Mouse (Mus musculus): ENCODE measurements at regions not wholly inside any gene's neighbourhood (a gene's known extent, or its start where the extent isn't known, plus 50 kb on each side); places are given as distances from the start of the nearest gene placed in this dataset.

GRCm38 (mm10) chr5:43048196-43049050 is 184.5 kb upstream of the Cpeb2 start:
- DNase-seq (ENCODE audit: low spot score): no peak

DNA sequence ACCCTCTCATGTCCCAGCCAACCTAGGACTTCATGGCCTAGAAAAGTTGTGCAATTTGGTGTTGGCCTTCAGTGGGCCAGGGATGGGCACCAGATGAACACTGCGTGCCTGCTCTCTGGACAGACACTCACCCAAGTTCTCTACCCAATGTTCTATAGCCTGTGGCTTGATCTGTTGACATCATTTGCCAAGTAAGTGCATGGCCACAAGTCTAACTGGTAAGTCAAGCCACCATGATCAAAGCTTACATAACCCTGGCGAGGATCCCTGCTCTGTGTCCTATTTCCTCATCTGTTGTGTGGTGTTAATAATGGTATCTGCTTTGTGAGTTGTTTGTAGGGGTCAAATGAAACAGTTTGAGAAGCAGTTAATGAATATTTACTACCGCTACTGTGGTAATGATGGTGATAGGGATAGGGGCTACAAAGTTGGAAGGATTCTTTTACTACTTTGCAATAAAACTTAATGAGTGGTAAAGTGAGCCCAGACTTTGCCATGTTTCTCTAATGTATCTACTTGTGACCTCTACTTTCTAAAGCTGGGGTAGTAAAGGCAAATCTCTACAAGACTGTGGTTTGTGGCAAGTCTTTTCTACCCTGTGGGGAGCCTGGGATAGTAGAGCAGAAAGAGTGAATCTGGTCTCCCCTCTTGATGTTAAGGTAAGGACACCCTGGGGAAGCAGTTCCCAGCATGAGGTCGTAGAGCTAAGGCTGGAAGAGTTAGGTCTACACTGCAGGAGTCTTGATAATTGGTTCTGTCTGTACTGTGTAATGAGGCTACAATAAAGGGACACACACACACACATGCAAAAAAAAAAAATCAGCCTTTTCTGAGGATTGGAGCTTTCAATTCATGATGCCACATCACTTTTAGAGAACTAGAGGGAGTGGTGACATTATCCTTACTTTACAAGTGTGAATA is 183.3 kb upstream of the Cpeb2 start:
- no peak for DNase-seq (ENCODE audit: low spot score)

DNA sequence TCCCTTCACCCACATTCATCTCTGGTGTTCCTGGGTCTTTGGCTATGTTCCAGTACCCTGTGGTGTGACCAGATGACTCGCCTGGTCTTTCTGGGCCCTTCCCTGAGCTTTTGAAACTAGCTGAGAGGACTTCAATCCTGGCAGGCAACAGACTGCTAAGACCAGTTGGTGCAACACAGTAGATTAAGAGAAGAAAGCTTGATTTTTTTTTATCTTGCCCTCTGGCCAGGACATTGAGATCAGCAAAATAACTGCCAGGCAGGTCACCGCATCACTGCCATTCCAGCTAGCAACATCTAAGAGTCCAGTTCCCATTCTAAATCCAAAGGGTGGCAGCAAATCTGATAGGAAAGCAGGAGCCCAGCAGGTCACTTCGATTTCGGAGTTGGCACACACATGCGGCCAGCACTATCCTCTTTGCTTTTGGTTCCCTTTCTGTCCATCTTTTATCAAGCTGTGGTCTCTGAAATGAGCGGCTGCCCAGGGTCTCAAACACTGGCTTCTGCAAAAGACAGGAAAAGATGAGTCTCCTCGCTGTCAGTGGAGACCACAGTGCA is 181.9 kb upstream of the Cpeb2 start:
- DNase-seq (ENCODE audit: low spot score): no peak

- no peak for DNase-seq (ENCODE audit: low spot score)
These were observed 180.3 kb upstream of the Cpeb2 start for GRCm38 (mm10) chr5:43052668-43053067.

- DNase-seq (ENCODE audit: low spot score): no peak
These were observed 178.4 kb upstream of the Cpeb2 start for GRCm38 (mm10) chr5:43054586-43054985.

DNA sequence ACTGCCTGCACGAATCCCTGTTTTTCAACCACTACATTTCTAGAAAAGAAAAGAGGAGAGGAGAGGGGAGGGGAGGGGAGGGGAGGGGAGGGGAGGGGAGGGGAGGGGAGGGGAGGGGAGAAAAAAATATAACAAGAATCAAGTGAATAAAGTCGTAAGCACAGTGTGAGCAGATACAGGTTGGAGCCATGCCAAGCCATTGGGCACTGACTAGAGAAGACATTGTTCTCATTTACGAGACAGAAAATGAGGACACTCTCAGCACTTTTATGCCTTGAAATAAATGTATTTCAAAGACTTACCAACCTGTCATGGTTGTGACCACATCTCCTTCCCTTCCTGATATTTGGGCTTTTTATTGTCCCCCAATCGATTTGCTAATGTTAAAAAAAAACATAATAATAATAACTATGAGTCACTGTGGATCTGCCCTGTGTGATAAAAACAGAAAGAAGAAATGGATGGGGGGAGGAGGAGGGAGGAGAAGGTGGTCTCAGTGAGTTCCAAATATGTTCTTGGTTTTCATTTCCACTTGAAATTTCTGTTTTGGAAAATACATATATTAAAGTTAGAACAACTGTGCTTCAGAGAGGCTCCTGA is 177.8 kb upstream of the Cpeb2 start:
- DNase-seq (ENCODE audit: low spot score): peak; percentile 54

DNA sequence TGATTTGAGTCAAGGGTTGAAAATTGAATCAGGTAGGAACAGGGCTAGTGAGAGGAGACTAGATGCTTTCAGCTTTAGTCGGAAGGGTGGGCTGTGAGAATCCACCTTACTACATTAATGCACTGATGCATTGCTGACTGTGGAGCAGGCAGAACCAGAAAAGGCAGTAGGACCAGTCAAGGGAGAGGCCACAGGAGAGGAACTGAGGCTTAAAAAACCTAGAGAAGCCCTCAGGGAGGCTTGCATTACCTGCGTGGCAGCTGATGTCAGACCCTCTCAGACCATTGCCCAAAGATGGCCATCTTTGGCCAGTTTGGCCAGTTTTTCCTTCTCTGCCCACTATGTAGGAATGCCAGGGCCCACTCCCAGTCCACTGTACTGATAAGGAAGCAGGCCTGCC is 176.5 kb upstream of the Cpeb2 start:
- DNase-seq (ENCODE audit: low spot score): no peak

- DNase-seq (ENCODE audit: low spot score): no peak
These were observed 171.7 kb upstream of the Cpeb2 start for GRCm38 (mm10) chr5:43061243-43061642.

GRCm38 (mm10) chr5:43061797-43062391 is 171.1 kb upstream of the Cpeb2 start:
- DNase-seq (ENCODE audit: low spot score): no peak

DNA sequence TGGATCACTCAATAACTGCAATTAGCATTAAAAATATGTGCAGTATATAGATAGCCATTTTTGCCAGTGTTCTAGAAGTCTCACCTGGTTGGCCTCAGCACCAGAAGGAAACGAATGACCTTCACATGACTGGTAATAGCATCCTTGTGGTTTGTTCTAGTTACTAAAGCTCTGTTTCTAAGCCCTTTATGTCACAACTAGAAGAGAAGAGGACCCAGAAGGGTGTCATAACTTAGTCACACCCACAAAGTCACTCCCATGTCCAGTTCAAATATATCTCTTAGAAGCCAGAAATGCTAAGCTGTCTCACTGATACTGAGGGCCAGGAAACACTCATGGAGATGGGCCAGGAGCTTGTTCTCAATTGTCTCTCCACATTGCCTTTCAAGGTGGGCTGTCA is 170.5 kb upstream of the Cpeb2 start:
- DNase-seq (ENCODE audit: low spot score): no peak

DNA sequence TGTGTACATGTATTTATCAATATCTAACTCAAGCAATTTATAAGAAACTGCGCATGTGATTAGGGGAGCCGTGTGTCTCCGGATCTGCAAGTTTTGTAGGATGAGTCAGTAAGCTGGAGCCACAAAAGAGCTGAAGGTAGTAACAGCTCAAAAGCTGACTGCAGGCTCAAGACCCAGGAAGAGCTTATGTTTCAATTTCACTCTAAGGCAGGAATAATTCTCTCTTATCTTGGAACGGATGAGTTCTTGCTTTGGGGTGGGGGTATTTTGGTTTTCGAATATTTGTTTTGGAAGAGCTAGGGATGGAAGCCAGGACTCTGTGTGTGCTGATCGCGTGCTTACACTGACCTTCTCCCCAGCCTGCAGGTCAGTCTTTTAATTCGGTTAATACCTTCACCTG is 169.6 kb upstream of the Cpeb2 start:
- no peak for DNase-seq (ENCODE audit: low spot score)

DNA sequence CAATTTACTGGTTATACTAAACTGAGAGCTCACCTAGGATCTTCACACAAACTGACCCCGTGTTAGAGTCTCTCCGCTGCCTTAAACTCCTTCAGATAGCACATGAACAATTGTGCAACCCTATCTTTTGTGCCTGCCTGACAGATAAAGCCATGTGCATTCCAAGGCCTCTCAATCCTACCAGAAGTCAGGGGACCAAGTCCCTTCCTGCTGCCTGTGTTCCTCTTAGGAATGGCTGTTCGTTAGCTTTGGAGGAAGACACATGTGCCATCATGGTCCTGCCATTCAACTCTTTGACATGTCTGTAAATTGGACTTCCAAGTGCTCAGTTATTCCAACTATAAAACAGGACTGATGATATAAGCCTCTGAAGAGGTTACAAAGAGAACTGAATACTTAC is 161.4 kb upstream of the Cpeb2 start:
- no peak for DNase-seq (ENCODE audit: low spot score)

DNA sequence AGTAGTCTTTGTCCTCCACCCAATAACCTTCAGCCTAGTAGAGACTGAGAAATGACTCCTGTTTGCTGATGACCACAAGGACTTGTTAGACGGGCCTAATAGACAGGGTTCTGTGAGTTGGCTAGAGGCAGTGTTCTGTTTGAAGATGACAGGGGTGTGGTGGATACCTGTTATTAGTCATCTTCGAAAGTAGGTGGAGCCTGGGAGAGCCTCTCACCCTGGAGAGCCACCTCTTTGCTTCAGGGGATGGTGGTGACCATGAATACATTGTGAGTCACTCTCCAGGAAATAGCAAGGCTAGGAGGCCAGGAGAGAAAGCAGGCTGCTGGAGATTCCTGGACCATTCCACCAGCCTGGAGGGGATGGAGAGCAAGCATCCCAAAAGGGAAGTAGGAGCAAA is 160.6 kb upstream of the Cpeb2 start:
- no peak for DNase-seq (ENCODE audit: low spot score)

GRCm38 (mm10) chr5:43074536-43074935 is 158.4 kb upstream of the Cpeb2 start:
- DNase-seq (ENCODE audit: low spot score): no peak

DNA sequence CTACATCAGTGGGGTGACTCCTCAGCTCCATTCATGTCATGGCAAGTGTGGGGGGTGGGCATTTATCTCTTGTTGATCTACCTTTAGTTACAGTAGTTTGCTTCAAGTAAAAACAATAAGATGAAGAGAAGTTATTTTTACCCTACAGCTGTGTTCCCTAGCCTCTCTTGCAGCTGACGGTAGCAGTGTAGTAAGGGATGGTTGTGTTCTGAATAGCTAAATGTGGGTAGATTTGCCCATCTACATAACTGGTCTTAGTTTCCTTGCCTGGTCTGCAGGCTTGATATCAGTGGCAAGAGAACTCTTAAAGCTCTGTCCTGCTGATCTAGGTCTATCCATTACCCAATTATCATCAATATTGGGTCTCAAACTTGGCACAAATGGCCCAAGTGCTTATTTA is 152.7 kb upstream of the Cpeb2 start:
- no peak for DNase-seq (ENCODE audit: low spot score)

GRCm38 (mm10) chr5:43081561-43082534 is 151.1 kb upstream of the Cpeb2 start:
- DNase-seq (ENCODE audit: low spot score): no peak

DNA sequence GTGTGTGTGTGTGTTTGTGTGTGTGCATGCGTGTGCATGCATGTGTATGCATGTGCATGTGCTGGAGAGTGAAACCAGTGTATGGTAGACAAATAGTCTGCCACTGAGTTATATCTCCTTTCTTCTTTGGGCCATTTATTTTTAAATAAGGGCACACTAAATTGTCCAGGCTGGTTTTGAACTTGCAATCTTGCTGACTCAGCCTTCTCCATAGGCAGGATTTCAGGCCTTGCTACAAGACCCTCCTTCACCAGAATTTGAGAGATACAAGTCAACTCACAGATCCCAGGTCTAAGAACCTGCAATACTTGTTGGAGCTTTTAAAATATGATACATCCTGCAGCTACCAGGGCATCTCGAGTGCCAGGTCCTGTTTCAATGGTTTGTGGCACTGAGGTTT is 145.9 kb upstream of the Cpeb2 start:
- no peak for DNase-seq (ENCODE audit: low spot score)

GRCm38 (mm10) chr5:43087907-43088387 is 145.0 kb upstream of the Cpeb2 start:
- DNase-seq (ENCODE audit: low spot score): no peak

- no peak for DNase-seq (ENCODE audit: low spot score)
These were observed 144.1 kb upstream of the Cpeb2 start for GRCm38 (mm10) chr5:43088650-43089397.

DNA sequence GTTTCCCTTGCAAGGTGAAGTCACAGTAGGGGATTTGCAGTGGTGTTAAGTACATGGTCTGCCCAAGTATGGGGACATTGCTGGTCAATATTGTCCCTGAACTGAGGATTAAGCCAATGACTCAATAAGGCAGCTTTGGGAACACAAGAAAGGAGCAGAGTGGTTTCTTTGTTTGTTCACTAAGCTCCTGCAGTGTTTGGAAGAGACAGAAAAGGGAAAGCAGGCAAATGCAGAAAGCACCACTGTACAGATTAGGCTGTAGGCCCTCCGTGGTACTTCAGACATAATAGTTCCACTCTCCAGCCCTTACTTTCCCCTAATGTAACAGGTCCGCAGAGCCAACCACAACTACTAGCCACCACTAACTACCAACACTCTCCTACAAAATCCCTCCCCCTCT is 143.5 kb upstream of the Cpeb2 start:
- no peak for DNase-seq (ENCODE audit: low spot score)

Data from testis, postnatal 10 days (tissue).